Mouse (Mus musculus): Measurements from ENCODE around the gene Sgce. TPM values are rescaled to one million over a fixed set of nuclear protein-coding genes. Genes with fewer than 3 reads are reported as not detected.

The Sgce gene
- polyA plus RNA-seq, 1 experiment = 14.8 TPM

DNA sequence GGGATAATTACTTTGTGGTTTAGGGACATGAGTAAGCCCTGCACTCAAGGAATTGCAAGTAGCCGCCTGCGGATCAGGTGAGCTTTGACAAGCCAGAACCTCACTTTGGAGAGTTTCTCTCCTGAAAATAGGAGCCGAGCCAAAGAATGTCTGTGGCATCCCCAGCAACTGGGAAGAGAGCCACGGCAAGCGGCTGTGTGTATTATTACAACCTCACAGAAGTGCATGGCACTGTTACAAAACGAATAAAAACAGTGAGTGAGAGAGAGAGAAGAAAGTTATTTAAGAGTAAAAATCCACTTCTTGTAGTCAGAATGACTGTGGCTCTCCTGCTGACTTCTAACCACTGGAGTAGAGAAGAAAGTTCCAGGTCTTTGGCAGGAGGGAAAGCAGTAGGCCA, 6.5 kb downstream of the Sgce start:
- Histone ChIP-seq H3K79me2 (ENCODE audit: control insufficient read depth, insufficient read depth) (no peaks in the 10 kb centered on the region), H3K27me3 (ENCODE audit: control insufficient read depth, insufficient read depth, insufficient read length) (no peaks in the 10 kb centered on the region), H3K79me3 (ENCODE audit: low read depth) (no peaks in the 10 kb centered on the region), H3ac (ENCODE audit: control insufficient read depth, insufficient read length, low read depth) (no peak overlapping the region), H3K36me3 (ENCODE audit: control insufficient read depth, insufficient read depth) (no peaks in the 10 kb centered on the region), H3K4me3 (ENCODE audit: insufficient read depth, poor library complexity, severe bottlenecking) (no peak overlapping the region)
- TF ChIP-seq MAX (IDR thresholded peaks at IDR 0.05) (no peak), CEBPB (IDR thresholded peaks at IDR 0.05; ENCODE audit: low read depth) (no peak), CTCF (IDR thresholded peaks at IDR 0.05; ENCODE audit: control insufficient read depth, insufficient read depth, insufficient read length) (no peak), MYOD1 (IDR thresholded peaks at IDR 0.05; ENCODE audit: control insufficient read depth, insufficient read length, low read depth) (no peak), FOSL1 (IDR thresholded peaks at IDR 0.05; ENCODE audit: insufficient read depth, low read length, poor library complexity, severe bottlenecking) (no peak), MYOG (IDR thresholded peaks at IDR 0.05; ENCODE audit: control insufficient read depth, extremely low read depth, insufficient read length) (no peak), USF1 (IDR thresholded peaks at IDR 0.05; ENCODE audit: low read depth) (no peak)

DNA sequence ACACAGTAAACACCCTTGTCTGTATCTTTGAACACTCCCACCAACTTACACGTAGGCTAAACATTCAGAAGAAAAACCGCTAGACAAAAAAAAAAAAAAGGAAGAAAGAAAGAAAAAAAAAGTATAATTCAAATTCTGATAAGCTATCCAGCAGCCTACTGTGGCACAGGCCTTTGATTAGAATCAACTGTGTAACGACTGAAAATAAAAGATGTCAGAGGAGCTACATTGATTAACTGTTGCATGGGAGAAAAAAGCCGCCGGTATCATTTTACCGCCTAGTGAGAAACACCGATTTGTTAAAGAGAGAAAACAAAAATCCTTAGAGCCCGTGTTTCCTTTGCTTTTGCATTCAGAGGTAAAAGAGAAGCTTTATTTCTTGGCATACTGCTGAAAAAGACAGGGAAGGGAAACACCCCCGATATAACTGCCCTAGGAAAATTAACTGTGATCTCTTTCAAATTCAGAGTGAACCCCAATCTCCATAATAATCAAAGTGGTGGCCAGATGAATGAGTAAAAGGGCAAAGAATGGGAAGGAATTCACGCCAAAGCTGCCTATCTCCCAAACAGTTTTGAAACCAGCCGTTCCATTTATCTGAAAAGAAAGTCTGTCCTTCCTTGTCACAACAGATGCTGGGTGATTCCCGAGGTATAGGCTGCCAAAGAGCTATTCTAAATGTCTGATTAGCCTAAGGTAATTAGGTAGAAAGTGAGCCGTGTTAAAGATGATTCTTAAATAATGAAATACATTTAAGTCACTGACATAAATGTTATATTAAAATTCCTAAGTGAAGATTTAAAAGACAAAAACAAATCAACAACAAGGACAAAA, 7.3 kb downstream of the Sgce start:
- Histone ChIP-seq H3K27me3 (ENCODE audit: control insufficient read depth, insufficient read depth, insufficient read length) (no peaks in the 10 kb centered on the region), H3K36me3 (ENCODE audit: control insufficient read depth, insufficient read depth) (no peaks in the 10 kb centered on the region), H3K4me3 (ENCODE audit: insufficient read depth, poor library complexity, severe bottlenecking) (no peak overlapping the region), H3K79me3 (ENCODE audit: low read depth) (no peaks in the 10 kb centered on the region), H3ac (ENCODE audit: control insufficient read depth, insufficient read length, low read depth) (no peak overlapping the region), H3K79me2 (ENCODE audit: control insufficient read depth, insufficient read depth) (no peaks in the 10 kb centered on the region)
- no peak for TF ChIP-seq FOSL1 (IDR thresholded peaks at IDR 0.05; ENCODE audit: insufficient read depth, low read length, poor library complexity, severe bottlenecking)
- TF ChIP-seq CTCF (IDR thresholded peaks at IDR 0.05; ENCODE audit: control insufficient read depth, insufficient read depth, insufficient read length) = no peak
- TF ChIP-seq USF1 (IDR thresholded peaks at IDR 0.05; ENCODE audit: low read depth) = no peak
- TF ChIP-seq MAX (IDR thresholded peaks at IDR 0.05) = no peak
- TF ChIP-seq MYOG (IDR thresholded peaks at IDR 0.05; ENCODE audit: control insufficient read depth, extremely low read depth, insufficient read length) = no peak

DNA sequence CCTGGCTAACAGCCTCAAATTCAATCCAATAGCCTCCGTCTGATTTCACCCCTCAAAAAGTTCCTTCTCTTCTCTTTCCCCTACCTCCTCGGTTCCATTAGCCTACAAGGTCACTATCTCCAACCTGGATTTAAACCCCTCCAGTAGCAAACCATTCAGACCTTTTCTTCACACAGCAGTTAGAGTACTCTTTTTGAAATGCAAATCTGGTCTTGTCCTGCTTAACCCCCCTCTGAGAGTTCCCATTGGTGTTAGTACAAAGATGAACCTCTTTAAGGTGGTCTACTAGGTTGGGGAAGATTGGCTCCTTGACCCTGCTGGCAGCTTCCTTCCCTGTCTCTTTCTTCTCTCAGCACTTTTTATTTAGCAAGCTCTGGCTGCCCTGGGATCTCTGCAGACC, 8.3 kb downstream of the Sgce start:
- Histone ChIP-seq H3ac (ENCODE audit: control insufficient read depth, insufficient read length, low read depth) (no peak overlapping the region), H3K36me3 (ENCODE audit: control insufficient read depth, insufficient read depth) (no peaks in the 10 kb centered on the region), H3K79me3 (ENCODE audit: low read depth) (no peaks in the 10 kb centered on the region), H3K27me3 (ENCODE audit: control insufficient read depth, insufficient read depth, insufficient read length) (no peaks in the 10 kb centered on the region), H3K4me3 (ENCODE audit: insufficient read depth, poor library complexity, severe bottlenecking) (no peak overlapping the region), H3K79me2 (ENCODE audit: control insufficient read depth, insufficient read depth) (no peaks in the 10 kb centered on the region)
- no peak for TF ChIP-seq MYOD1 (IDR thresholded peaks at IDR 0.05; ENCODE audit: control insufficient read depth, insufficient read length, low read depth)

DNA sequence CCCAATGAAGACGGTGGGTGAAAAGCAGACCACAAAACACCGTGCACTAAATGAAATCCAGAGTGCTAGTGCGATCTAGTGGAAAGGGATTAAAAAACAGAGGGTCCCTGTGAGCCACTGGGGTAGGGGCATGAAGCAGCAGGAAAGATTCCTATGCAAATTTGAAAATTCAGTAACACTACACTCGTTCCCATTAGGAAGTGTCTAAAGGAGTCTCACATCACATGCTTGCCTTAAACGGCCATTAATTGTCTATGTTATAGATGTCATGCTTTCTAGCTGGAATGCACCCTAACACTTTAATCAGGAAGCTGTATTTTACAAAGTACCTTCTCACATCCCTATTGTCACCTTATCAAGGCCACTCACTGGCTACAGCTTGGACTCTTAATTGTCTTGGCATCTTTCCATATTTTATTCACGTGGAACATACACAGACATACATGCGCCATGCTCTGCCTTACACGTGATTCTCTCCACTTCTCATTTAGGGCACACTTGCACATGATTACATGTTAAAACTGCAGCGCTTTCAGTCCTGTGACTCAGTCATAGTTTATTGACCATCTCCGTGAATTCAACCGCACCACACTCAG, 8.9 kb downstream of the Sgce start:
- Histone ChIP-seq H3K4me3 (ENCODE audit: insufficient read depth, poor library complexity, severe bottlenecking) (no peak overlapping the region), H3ac (ENCODE audit: control insufficient read depth, insufficient read length, low read depth) (no peak overlapping the region), H3K79me3 (ENCODE audit: low read depth) (no peaks in the 10 kb centered on the region), H3K27me3 (ENCODE audit: control insufficient read depth, insufficient read depth, insufficient read length) (no peaks in the 10 kb centered on the region), H3K79me2 (ENCODE audit: control insufficient read depth, insufficient read depth) (no peaks in the 10 kb centered on the region), H3K36me3 (ENCODE audit: control insufficient read depth, insufficient read depth) (no peaks in the 10 kb centered on the region)
- TF ChIP-seq MYOG (IDR thresholded peaks at IDR 0.05; ENCODE audit: control insufficient read depth, extremely low read depth, insufficient read length) = no peak
- no peak for TF ChIP-seq CEBPB (IDR thresholded peaks at IDR 0.05; ENCODE audit: low read depth)
- no peak for TF ChIP-seq MAX (IDR thresholded peaks at IDR 0.05)
- TF ChIP-seq MYOD1 (IDR thresholded peaks at IDR 0.05; ENCODE audit: control insufficient read depth, insufficient read length, low read depth) = no peak
- TF ChIP-seq CTCF (IDR thresholded peaks at IDR 0.05; ENCODE audit: control insufficient read depth, insufficient read depth, insufficient read length) = no peak
- no peak for TF ChIP-seq USF1 (IDR thresholded peaks at IDR 0.05; ENCODE audit: low read depth)
- no peak for TF ChIP-seq FOSL1 (IDR thresholded peaks at IDR 0.05; ENCODE audit: insufficient read depth, low read length, poor library complexity, severe bottlenecking)

DNA sequence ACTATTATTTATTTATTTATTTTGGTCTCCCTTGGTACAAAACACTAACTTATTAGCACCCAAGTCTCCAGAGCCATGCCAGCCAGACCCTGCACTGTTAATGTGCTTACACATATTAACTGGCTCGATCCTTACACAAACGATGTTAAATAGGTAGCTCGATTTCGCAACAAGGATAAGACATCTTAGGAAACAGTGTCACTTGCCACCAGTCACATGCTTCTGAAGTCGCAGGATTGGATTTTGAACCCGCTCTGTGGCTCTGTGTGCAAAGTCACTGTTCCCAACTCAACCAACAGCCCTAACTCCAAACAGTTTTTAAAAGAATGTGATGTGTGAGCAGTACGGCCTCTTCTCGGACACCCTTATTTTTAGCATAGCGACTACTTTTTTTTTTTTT, 10.6 kb downstream of the Sgce start:
- Histone ChIP-seq H3K4me3 (ENCODE audit: insufficient read depth, poor library complexity, severe bottlenecking) (no peak overlapping the region), H3ac (ENCODE audit: control insufficient read depth, insufficient read length, low read depth) (no peak overlapping the region), H3K36me3 (ENCODE audit: control insufficient read depth, insufficient read depth) (no peaks in the 10 kb centered on the region), H3K79me2 (ENCODE audit: control insufficient read depth, insufficient read depth) (no peaks in the 10 kb centered on the region), H3K79me3 (ENCODE audit: low read depth) (no peaks in the 10 kb centered on the region), H3K27me3 (ENCODE audit: control insufficient read depth, insufficient read depth, insufficient read length) (no peaks in the 10 kb centered on the region)
- TF ChIP-seq USF1 (IDR thresholded peaks at IDR 0.05; ENCODE audit: low read depth) (no peak), MYOD1 (IDR thresholded peaks at IDR 0.05; ENCODE audit: control insufficient read depth, insufficient read length, low read depth) (no peak), MYOG (IDR thresholded peaks at IDR 0.05; ENCODE audit: control insufficient read depth, extremely low read depth, insufficient read length) (no peak), CTCF (IDR thresholded peaks at IDR 0.05; ENCODE audit: control insufficient read depth, insufficient read depth, insufficient read length) (no peak), FOSL1 (IDR thresholded peaks at IDR 0.05; ENCODE audit: insufficient read depth, low read length, poor library complexity, severe bottlenecking) (no peak), MAX (IDR thresholded peaks at IDR 0.05) (no peak), CEBPB (IDR thresholded peaks at IDR 0.05; ENCODE audit: low read depth) (no peak)

DNA sequence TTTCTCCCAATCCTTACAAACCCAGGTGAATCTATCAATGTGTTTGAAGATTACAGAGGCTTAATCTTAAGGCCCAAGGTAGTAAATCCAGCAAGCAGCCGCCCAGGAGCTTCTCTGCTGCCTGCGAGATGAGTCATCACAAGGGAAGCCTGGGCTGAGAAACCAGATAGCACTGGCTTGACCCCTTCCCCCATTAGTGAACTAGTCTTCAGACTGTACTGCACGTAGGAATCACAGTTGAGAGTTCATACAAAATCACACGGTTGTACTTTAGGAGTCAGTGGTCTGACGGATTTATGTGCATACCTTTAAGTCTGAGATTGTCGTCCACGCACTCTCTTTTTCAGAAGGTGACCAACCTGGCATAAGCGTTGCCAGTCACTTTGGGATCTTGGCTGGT, 13.8 kb downstream of the Sgce start:
- no peaks in the 10 kb centered on the region for H3K79me2 ChIP-seq (ENCODE audit: control insufficient read depth, insufficient read depth)
- no peaks in the 10 kb centered on the region for H3K36me3 ChIP-seq (ENCODE audit: control insufficient read depth, insufficient read depth)
- H3ac ChIP-seq (ENCODE audit: control insufficient read depth, insufficient read length, low read depth) = no peak overlapping the region
- H3K79me3 ChIP-seq (ENCODE audit: low read depth) = no peaks in the 10 kb centered on the region
- H3K27me3 ChIP-seq (ENCODE audit: control insufficient read depth, insufficient read depth, insufficient read length) = no peaks in the 10 kb centered on the region
- TF ChIP-seq MAX (IDR thresholded peaks at IDR 0.05) (no peak), MYOD1 (IDR thresholded peaks at IDR 0.05; ENCODE audit: control insufficient read depth, insufficient read length, low read depth) (no peak), FOSL1 (IDR thresholded peaks at IDR 0.05; ENCODE audit: insufficient read depth, low read length, poor library complexity, severe bottlenecking) (no peak), USF1 (IDR thresholded peaks at IDR 0.05; ENCODE audit: low read depth) (no peak), CTCF (IDR thresholded peaks at IDR 0.05; ENCODE audit: control insufficient read depth, insufficient read depth, insufficient read length) (no peak), MYOG (IDR thresholded peaks at IDR 0.05; ENCODE audit: control insufficient read depth, extremely low read depth, insufficient read length) (no peak), CEBPB (IDR thresholded peaks at IDR 0.05; ENCODE audit: low read depth) (no peak)
- H3K4me3 ChIP-seq (ENCODE audit: insufficient read depth, poor library complexity, severe bottlenecking) = no peak overlapping the region
